Mouse (Mus musculus) liver, postnatal 0 days (tissue): ENCODE data around the gene Utp11.

ENCODE experiments used
- CTCF ChIP-seq: sonication (generic); IDR thresholded peaks from 2 replicates; pipeline ENCODE4 v1.5.1; 2016; ENCODE audit warnings: antibody characterized with exemption, low read depth
- EP300 ChIP-seq: IDR thresholded peaks from 2 replicates; pipeline ENCODE4 v1.6.1; 2016; ENCODE audit warnings: antibody characterized with exemption, low read depth, mild to moderate bottlenecking

GRCm38 (mm10) chr4:124703406-124703805, 10.0 kb upstream of the Utp11 start:
- no peak for TF ChIP-seq CTCF
- TF ChIP-seq EP300 = no peak
